Mouse (Mus musculus) embryonic facial prominence, embryonic 14.5 days (tissue): Measurements from ENCODE around the gene Eral1. TPM values are rescaled to one million over a fixed set of nuclear protein-coding genes. Genes with fewer than 3 reads are reported as not detected.
"Not testable (repeated sequence)": the region's sequence is repeated elsewhere in the genome, so short reads cannot be mapped to it uniquely, and the experiment has no call there.

Experiments used
- ATAC-seq: fragments of 200-750 bp; cut with Nextera tagmentation; 2 replicates; pipeline ENCODE4 v1.8.0; 2017; ENCODE audit warnings: low read depth, moderate number of reproducible peaks, moderate TSS enrichment
- DNase-seq: peaks from one replicate; pipeline ENCODE4 v3.0.0-alpha.2; 2015; ENCODE audit warnings: low spot score
- H3K27ac ChIP-seq: fragments of 300-500 bp; sonication (generic); replicated peaks from 2 replicates; pipeline ENCODE4 v1.5.1; 2014; ENCODE audit warnings: low read depth, mild to moderate bottlenecking, low read length, moderate library complexity
- H3K27me3 ChIP-seq: fragments of 300-500 bp; sonication (generic); replicated peaks from 2 replicates; pipeline ENCODE4 v1.6.1; 2014; ENCODE audit warnings: low read length; ENCODE audit not compliant: control insufficient read depth, insufficient read depth
- H3K36me3 ChIP-seq: fragments of 300-500 bp; sonication (generic); 2 replicates; pipeline ENCODE4 v1.6.1; 2014; ENCODE audit warnings: low read length, mixed read lengths; ENCODE audit not compliant: control insufficient read depth, insufficient read depth
- H3K4me1 ChIP-seq: fragments of 300-500 bp; sonication (generic); 2 replicates; pipeline ENCODE4 v1.6.1; 2014; ENCODE audit warnings: antibody characterized with exemption, low read length; ENCODE audit not compliant: control insufficient read depth, insufficient read depth
- H3K4me2 ChIP-seq: fragments of 300-500 bp; sonication (generic); 2 replicates; pipeline ENCODE4 v1.6.1; 2014; ENCODE audit warnings: low read depth, mild to moderate bottlenecking, low read length, moderate library complexity, mixed read lengths
- H3K4me3 ChIP-seq: fragments of 300-500 bp; sonication (generic); 2 replicates; pipeline ENCODE4 v1.5.1; 2014; ENCODE audit warnings: low read depth, mild to moderate bottlenecking, low read length
- H3K9ac ChIP-seq: fragments of 300-500 bp; sonication (generic); 2 replicates; pipeline ENCODE4 v1.6.1; 2014; ENCODE audit warnings: low read depth, mild to moderate bottlenecking, low read length, moderate library complexity, mixed read lengths
- H3K9me3 ChIP-seq: fragments of 300-500 bp; sonication (generic); 2 replicates; pipeline ENCODE4 v1.6.1; 2016; ENCODE audit warnings: low read length; ENCODE audit not compliant: control insufficient read depth
- WGBS: fragments of 180-500 bp; shearing (Covaris S2); extraction: QIAGEN DNeasy Blood & Tissue Kit; methylation state at CpG from one replicate; pipeline ENCODE4 v1.1.7; 2014; 5-methylcytosine and 5-hydroxymethylcytosine counted together
- polyA plus RNA-seq: library from polyadenylated mRNA; unstranded; fragments of >200 nt; fragmentation: Nextera tagmentation; extraction: Ambion mirVana; gene quantifications from 2 replicates; pipeline ENCODE4 v1.2.1, GENCODE M21; 2014

Gene Eral1
- polyA plus RNA-seq, 1 experiment from 2014 or later = 30.9 TPM

GRCm38 (mm10) chr11:78062563-78062962 lies 17.6 kb downstream of the Eral1 start:
- 84% methylated on average over 1 of the region's 1 CpGs for WGBS
- no peaks in the 10 kb centered on the region for H3K4me1 ChIP-seq
- peaks cover 27% of the 10 kb centered on the region for H3K36me3 ChIP-seq
- no peaks in the 10 kb centered on the region for H3K9me3 ChIP-seq
- H3K27me3 ChIP-seq = no peaks in the 10 kb centered on the region
- no peak overlapping the region for H3K4me2 ChIP-seq
- no peak overlapping the region for H3K27ac ChIP-seq
- no peak for DNase-seq
- ATAC-seq = no peak
- H3K4me3 ChIP-seq = no peak overlapping the region
- no peak overlapping the region for H3K9ac ChIP-seq

GRCm38 (mm10) chr11:78059833-78060757 lies 20.1 kb downstream of the Eral1 start:
- Histone ChIP-seq H3K9me3 (no peaks in the 10 kb centered on the region), H3K36me3 (peaks cover 51% of the 10 kb centered on the region), H3K9ac (no peak overlapping the region), H3K27me3 (no peaks in the 10 kb centered on the region), H3K4me3 (no peak overlapping the region), H3K27ac (no peak overlapping the region), H3K4me2 (no peak overlapping the region), H3K4me1 (no peaks in the 10 kb centered on the region)
- WGBS = 63% methylated on average over 9 of the region's 9 CpGs
- ATAC-seq (peak; percentile 88), DNase-seq (peak; percentile 68)

GRCm38 (mm10) chr11:78056946-78057345 lies 23.2 kb downstream of the Eral1 start:
- no peak overlapping the region for H3K4me2 ChIP-seq
- no peaks in the 10 kb centered on the region for H3K9me3 ChIP-seq
- H3K27ac ChIP-seq = no peak overlapping the region
- no peak for ATAC-seq
- no peaks in the 10 kb centered on the region for H3K4me1 ChIP-seq
- WGBS = 78% methylated on average over 8 of the region's 8 CpGs
- H3K4me3 ChIP-seq = no peak overlapping the region
- peaks cover 72% of the 10 kb centered on the region for H3K36me3 ChIP-seq
- no peaks in the 10 kb centered on the region for H3K27me3 ChIP-seq
- H3K9ac ChIP-seq = no peak overlapping the region
- no peak for DNase-seq

- H3K4me1 ChIP-seq = no peaks in the 10 kb centered on the region
- no peaks in the 10 kb centered on the region for H3K27me3 ChIP-seq
- no peak overlapping the region for H3K9ac ChIP-seq
- H3K9me3 ChIP-seq = no peaks in the 10 kb centered on the region
- no peak overlapping the region for H3K27ac ChIP-seq
- H3K4me3 ChIP-seq = no peak overlapping the region
- H3K36me3 ChIP-seq = peaks cover 58% of the 10 kb centered on the region
- WGBS = 93% methylated on average over 8 of the region's 8 CpGs
- H3K4me2 ChIP-seq = no peak overlapping the region
- ATAC-seq (no peak), DNase-seq (no peak)
Observed at GRCm38 (mm10) chr11:78053078-78053477, 27.1 kb downstream of the Eral1 start.

GRCm38 (mm10) chr11:78048637-78049036 lies 31.5 kb downstream of the Eral1 start:
- H3K4me2 ChIP-seq, ATAC-seq, H3K9ac ChIP-seq, H3K27me3 ChIP-seq, H3K27ac ChIP-seq, H3K4me3 ChIP-seq, H3K4me1 ChIP-seq, DNase-seq, H3K9me3 ChIP-seq: not testable (repeated sequence)
- 90% methylated on average over 2 of the region's 4 CpGs for WGBS
- peaks cover 23% of the 10 kb centered on the region; the same call in 1 of the 2 replicates for H3K36me3 ChIP-seq

GRCm38 (mm10) chr11:78044758-78045251 lies 35.4 kb downstream of the Eral1 start:
- 0 out of 2 replicates have a peak, but pooled peaks have one; percentile 47 for ATAC-seq
- Histone ChIP-seq H3K27ac (no peak overlapping the region), H3K4me1 (no peaks in the 10 kb centered on the region)

GRCm38 (mm10) chr11:78042290-78042870 lies 37.8 kb downstream of the Eral1 start:
- 91% methylated on average over 4 of the region's 4 CpGs for WGBS
- not testable (repeated sequence) for ATAC-seq

More at GRCm38 (mm10) chr11:78044758-78045251, 35.4 kb downstream of the Eral1 start:
- H3K27me3 ChIP-seq = no peaks in the 10 kb centered on the region
- no peak overlapping the region for H3K4me2 ChIP-seq
- H3K4me3 ChIP-seq = no peak overlapping the region
- H3K9me3 ChIP-seq = no peaks in the 10 kb centered on the region
- WGBS = 62% methylated on average over 5 of the region's 5 CpGs
- peak; percentile 43 for DNase-seq
- H3K36me3 ChIP-seq = peaks cover 21% of the 10 kb centered on the region
- H3K9ac ChIP-seq = no peak overlapping the region

GRCm38 (mm10) chr11:78040878-78041277 lies 39.3 kb downstream of the Eral1 start:
- Histone ChIP-seq H3K4me1 (no peaks in the 10 kb centered on the region), H3K9me3 (no peaks in the 10 kb centered on the region)
- 55% methylated on average over 2 of the region's 2 CpGs for WGBS

More at GRCm38 (mm10) chr11:78042290-78042870, 37.8 kb downstream of the Eral1 start:
- H3K9ac ChIP-seq, H3K4me3 ChIP-seq, H3K9me3 ChIP-seq, H3K4me2 ChIP-seq, H3K27me3 ChIP-seq, H3K4me1 ChIP-seq, DNase-seq, H3K27ac ChIP-seq: not testable (repeated sequence)
- H3K36me3 ChIP-seq = peaks cover 19% of the 10 kb centered on the region

More at GRCm38 (mm10) chr11:78040878-78041277, 39.3 kb downstream of the Eral1 start:
- no peak overlapping the region for H3K27ac ChIP-seq
- DNase-seq = no peak
- H3K36me3 ChIP-seq = peaks cover 12% of the 10 kb centered on the region
- no peak overlapping the region for H3K4me2 ChIP-seq
- ATAC-seq = no peak
- no peak overlapping the region for H3K4me3 ChIP-seq
- no peak overlapping the region for H3K9ac ChIP-seq
- no peaks in the 10 kb centered on the region for H3K27me3 ChIP-seq
